Mouse (Mus musculus) embryonic facial prominence, embryonic 12.5 days (tissue): ENCODE results near the gene 1700009N14Rik. TPM values are rescaled to one million over a fixed set of nuclear protein-coding genes. Genes with fewer than 3 reads are reported as not detected.

Experiments used
- ATAC-seq: fragments of 200-750 bp; cut with Nextera tagmentation; 2 replicates; pipeline ENCODE4 v1.8.0; 2017; ENCODE audit not compliant: insufficient number of reproducible peaks, insufficient read depth, low FRiP score, low TSS enrichment
- H3K27ac ChIP-seq: fragments of 300-500 bp; sonication (generic); 2 replicates; pipeline ENCODE4 v1.5.1; 2016; ENCODE audit warnings: mild to moderate bottlenecking
- H3K27me3 ChIP-seq: fragments of 300-500 bp; sonication (generic); 2 replicates; pipeline ENCODE4 v1.6.1; 2016; ENCODE audit warnings: mild to moderate bottlenecking, moderate library complexity
- H3K36me3 ChIP-seq: fragments of 300-500 bp; sonication (generic); 2 replicates; pipeline ENCODE4 v1.6.1; 2016; ENCODE audit warnings: mild to moderate bottlenecking
- H3K4me1 ChIP-seq: fragments of 300-500 bp; sonication (generic); 2 replicates; pipeline ENCODE4 v1.6.1; 2016
- H3K4me2 ChIP-seq: fragments of 300-500 bp; sonication (generic); replicated peaks from 2 replicates; pipeline ENCODE4 v1.6.1; 2016; ENCODE audit warnings: mild to moderate bottlenecking, moderate library complexity
- H3K4me3 ChIP-seq: fragments of 300-500 bp; sonication (generic); 2 replicates; pipeline ENCODE4 v1.5.1; 2016; ENCODE audit warnings: mild to moderate bottlenecking
- H3K9ac ChIP-seq: fragments of 300-500 bp; sonication (generic); 2 replicates; pipeline ENCODE4 v1.6.1; 2016; ENCODE audit warnings: mild to moderate bottlenecking, moderate library complexity
- H3K9me3 ChIP-seq: fragments of 300-500 bp; sonication (generic); 2 replicates; pipeline ENCODE4 v1.6.1; 2016; ENCODE audit warnings: mild to moderate bottlenecking, moderate library complexity
- WGBS: fragments of 180-500 bp; shearing (Covaris S2); methylation state at CpG from one replicate; pipeline ENCODE4 v1.1.7; 2016; 5-methylcytosine and 5-hydroxymethylcytosine counted together
- polyA plus RNA-seq: library from polyadenylated mRNA; unstranded; fragments of >200 nt; fragmentation: Nextera tagmentation; extraction: Ambion mirVana; gene quantifications from 2 replicates; pipeline ENCODE4 v1.2.1, GENCODE M21; 2016

Gene 1700009N14Rik
- polyA plus RNA-seq: 0.24 TPM in 1 of 2 replicates, not detected in the other

- Histone ChIP-seq H3K9me3 (no peaks in the 10 kb centered on the region), H3K27ac (no peak within 1 kb of the TSS), H3K4me3 (no peak within 1 kb of the TSS), H3K4me2 (no peak within 1 kb of the TSS), H3K27me3 (no peaks in the 10 kb centered on the region), H3K4me1 (0 out of 2 replicates have a peak, but pooled peaks cover 4% of the 10 kb centered on the region), H3K36me3 (no peaks in the 10 kb centered on the region), H3K9ac (no peak within 1 kb of the TSS)
- no peak for ATAC-seq
- 61% methylated on average over 2 of the region's 3 CpGs for WGBS
Measured at GRCm38 (mm10) chr4:39450069-39450468, at the start of gene 1700009N14Rik. Gene 1700009N14Rik (plus strand): TSS chr4:39450295.

- ATAC-seq: no peak
- Histone ChIP-seq H3K9ac (no peak overlapping the region), H3K4me3 (no peak overlapping the region), H3K9me3 (no peaks in the 10 kb centered on the region), H3K4me2 (no peak overlapping the region), H3K36me3 (no peaks in the 10 kb centered on the region), H3K27me3 (no peaks in the 10 kb centered on the region), H3K27ac (no peak overlapping the region), H3K4me1 (no peaks in the 10 kb centered on the region)
- 82% methylated on average over 2 of the region's 2 CpGs for WGBS
Measured at GRCm38 (mm10) chr4:39437870-39438367, 12.2 kb upstream of the 1700009N14Rik start.

- H3K4me1 ChIP-seq: no peaks in the 10 kb centered on the region
Measured at GRCm38 (mm10) chr4:39474291-39474690, 24.2 kb downstream of the 1700009N14Rik start.

GRCm38 (mm10) chr4:39486393-39486792 is 36.3 kb downstream of the 1700009N14Rik start:
- no peak overlapping the region for H3K4me3 ChIP-seq
- no peaks in the 10 kb centered on the region for H3K9me3 ChIP-seq
- no peak for ATAC-seq
- no peak overlapping the region for H3K27ac ChIP-seq
- no peaks in the 10 kb centered on the region for H3K27me3 ChIP-seq
- H3K4me2 ChIP-seq: no peak overlapping the region
- H3K36me3 ChIP-seq: no peaks in the 10 kb centered on the region
- 84% methylated on average over 8 of the region's 8 CpGs for WGBS
- H3K4me1 ChIP-seq: no peaks in the 10 kb centered on the region
- no peak overlapping the region for H3K9ac ChIP-seq

More at GRCm38 (mm10) chr4:39474291-39474690, 24.2 kb downstream of the 1700009N14Rik start:
- ATAC-seq: no peak
- WGBS: 77% methylated on average over 2 of the region's 2 CpGs
- Histone ChIP-seq H3K27me3 (no peaks in the 10 kb centered on the region), H3K36me3 (no peaks in the 10 kb centered on the region), H3K9ac (no peak overlapping the region), H3K4me3 (no peak overlapping the region), H3K27ac (no peak overlapping the region), H3K4me2 (no peak overlapping the region), H3K9me3 (no peaks in the 10 kb centered on the region)

- H3K4me2 ChIP-seq: no peak overlapping the region
- ATAC-seq: no peak
- H3K36me3 ChIP-seq: no peaks in the 10 kb centered on the region
- no peaks in the 10 kb centered on the region for H3K9me3 ChIP-seq
- H3K4me3 ChIP-seq: no peak overlapping the region
- no peak overlapping the region for H3K27ac ChIP-seq
- no peaks in the 10 kb centered on the region for H3K4me1 ChIP-seq
- H3K27me3 ChIP-seq: no peaks in the 10 kb centered on the region
- WGBS: 78% methylated on average over 1 of the region's 1 CpGs
- H3K9ac ChIP-seq: no peak overlapping the region
Measured at GRCm38 (mm10) chr4:39493596-39493995, 43.5 kb downstream of the 1700009N14Rik start.

- Histone ChIP-seq H3K27me3 (no peaks in the 10 kb centered on the region), H3K4me1 (no peaks in the 10 kb centered on the region), H3K9ac (no peak overlapping the region), H3K4me3 (no peak overlapping the region), H3K9me3 (no peaks in the 10 kb centered on the region), H3K27ac (no peak overlapping the region), H3K4me2 (no peak overlapping the region), H3K36me3 (no peaks in the 10 kb centered on the region)
- no peak for ATAC-seq
- WGBS: 75% methylated on average over 1 of the region's 1 CpGs
Measured at GRCm38 (mm10) chr4:39495875-39496274, 45.8 kb downstream of the 1700009N14Rik start.
